Mouse (Mus musculus): ENCODE results near the gene Ube2g1. TPM values are rescaled to one million over a fixed set of nuclear protein-coding genes. Genes with fewer than 3 reads are reported as not detected.

Gene Ube2g1
- total and polyA plus RNA-seq, 3 experiments: 14.0 to 65.0 (median 53.8) TPM

DNA sequence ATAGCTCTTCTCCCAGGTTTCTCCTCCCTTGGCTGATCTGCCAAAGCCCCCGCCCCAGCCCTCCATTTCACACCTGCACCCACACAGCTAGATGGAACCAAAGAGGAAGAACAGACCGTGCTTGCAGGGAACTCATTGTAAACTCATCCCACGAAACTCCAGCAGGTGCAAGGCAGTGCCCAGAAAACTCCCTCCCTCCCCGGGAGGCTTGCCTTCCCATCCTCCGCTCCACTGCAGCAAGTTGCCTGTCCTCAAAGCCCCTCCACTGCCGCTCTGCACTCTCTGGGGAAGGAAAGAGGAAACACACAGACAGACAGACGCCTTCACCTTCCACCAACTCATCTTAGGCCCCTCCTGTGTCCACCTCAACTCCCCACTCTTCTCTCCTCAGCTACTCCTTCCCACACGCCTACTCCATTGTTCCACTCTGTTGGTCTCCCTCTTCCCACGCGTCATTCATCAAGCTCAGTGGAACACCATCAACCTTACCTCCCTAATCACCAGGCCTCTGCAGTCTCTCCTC lies 40.2 kb upstream of the Ube2g1 start:
- no peak for DNase-seq
- intact Hi-C loops (cut with DNase I): no loop called here
- H3K36me3 ChIP-seq (ENCODE audit: control insufficient read depth, insufficient read depth, low read length): no peaks in the 10 kb centered on the region
- H3K4me1 ChIP-seq (ENCODE audit: control insufficient read depth, insufficient read depth, low read length): peaks cover 3% of the 10 kb centered on the region
- H3K27me3 ChIP-seq (ENCODE audit: control insufficient read depth, insufficient read depth, low read length): no peaks in the 10 kb centered on the region
- no peaks in the 10 kb centered on the region for H3K79me2 ChIP-seq (replicated peaks; ENCODE audit: control insufficient read depth, insufficient read depth, low read length)
- WGBS: 46% methylated on average over 10 of the region's 10 CpGs
- no peak overlapping the region for H3K4me3 ChIP-seq
- no peak overlapping the region for H3K9ac ChIP-seq (ENCODE audit: low read depth, low read length)
- TF ChIP-seq POLR2A (IDR thresholded peaks at IDR 0.05; ENCODE audit: insufficient read depth, low read depth, low read length): no peak
- TF ChIP-seq CTCF (IDR thresholded peaks at IDR 0.05): no peak
- TF ChIP-seq EP300 (IDR thresholded peaks at IDR 0.05; ENCODE audit: insufficient read depth, low read depth, low read length): no peak
- no peak overlapping the region for H3K27ac ChIP-seq

DNA sequence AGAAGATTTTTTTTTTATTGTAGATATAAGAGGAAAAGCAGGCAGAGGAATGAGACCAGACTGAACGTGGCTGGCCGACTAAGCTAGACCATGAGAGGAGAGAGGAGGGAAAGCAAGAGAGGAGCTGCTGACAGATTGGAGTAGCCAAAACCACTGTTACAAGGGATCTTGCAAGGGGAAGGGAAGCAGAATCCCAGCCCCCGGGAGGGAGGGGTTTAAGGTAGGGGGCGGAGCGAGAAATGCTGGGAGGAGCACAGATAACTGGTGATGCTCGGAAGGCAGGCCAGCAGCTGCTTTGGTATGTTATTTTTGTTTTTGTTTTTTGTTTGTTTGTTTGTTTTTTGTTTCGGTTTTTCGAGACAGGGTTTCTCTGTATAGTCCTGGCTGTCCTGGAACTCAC lies 38.0 kb upstream of the Ube2g1 start:
- intact Hi-C loops (cut with DNase I): no loop called here
- peaks cover 3% of the 10 kb centered on the region for H3K4me1 ChIP-seq (ENCODE audit: control insufficient read depth, insufficient read depth, low read length)
- H3K79me2 ChIP-seq (replicated peaks; ENCODE audit: control insufficient read depth, insufficient read depth, low read length): no peaks in the 10 kb centered on the region
- TF ChIP-seq POLR2A (IDR thresholded peaks at IDR 0.05; ENCODE audit: insufficient read depth, low read depth, low read length): no peak
- no peak for TF ChIP-seq CTCF (IDR thresholded peaks at IDR 0.05)
- TF ChIP-seq EP300 (IDR thresholded peaks at IDR 0.05; ENCODE audit: insufficient read depth, low read depth, low read length): no peak
- no peaks in the 10 kb centered on the region for H3K36me3 ChIP-seq (ENCODE audit: control insufficient read depth, insufficient read depth, low read length)
- no peak overlapping the region for H3K4me3 ChIP-seq
- H3K27me3 ChIP-seq (ENCODE audit: control insufficient read depth, insufficient read depth, low read length): no peaks in the 10 kb centered on the region
- WGBS: 38% methylated on average over 8 of the region's 8 CpGs
- peak in 1 of 2 experiments; percentile 43 for DNase-seq
- no peak overlapping the region for H3K27ac ChIP-seq
- H3K9ac ChIP-seq (ENCODE audit: low read depth, low read length): no peak overlapping the region

DNA sequence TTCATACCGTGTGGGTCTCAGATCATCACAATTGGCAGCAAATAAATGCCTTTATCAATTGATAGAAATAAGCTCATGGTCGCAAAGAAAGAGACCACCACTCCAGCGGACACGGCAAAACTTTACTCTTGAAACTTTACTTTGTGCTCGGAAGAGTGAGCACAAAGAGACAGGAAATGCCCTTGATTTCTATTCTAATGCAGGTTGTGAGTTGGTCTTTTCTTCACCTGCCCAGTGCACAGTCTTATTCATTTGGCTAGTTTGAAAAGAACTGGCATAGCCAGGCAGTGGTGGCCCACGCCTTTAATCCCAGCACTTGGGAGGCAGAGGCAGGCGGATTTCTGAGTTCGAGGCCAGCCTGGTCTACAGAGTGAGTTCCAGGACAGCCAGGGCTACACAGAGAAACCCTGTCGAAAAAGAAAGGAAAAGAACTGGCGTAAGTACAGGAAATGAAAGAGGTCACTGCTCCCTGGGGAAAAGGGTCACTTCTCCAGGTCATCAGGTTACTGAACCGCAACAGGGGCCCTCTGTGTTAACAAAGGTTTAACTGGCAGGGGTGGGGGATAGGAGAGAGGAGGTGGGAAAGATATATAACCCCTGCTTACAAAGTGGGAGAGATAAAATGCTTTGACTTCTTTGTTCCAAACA lies 37.3 kb upstream of the Ube2g1 start:
- Histone ChIP-seq H3K27ac (no peak overlapping the region), H3K9ac (ENCODE audit: low read depth, low read length) (no peak overlapping the region), H3K79me2 (replicated peaks; ENCODE audit: control insufficient read depth, insufficient read depth, low read length) (no peaks in the 10 kb centered on the region), H3K27me3 (ENCODE audit: control insufficient read depth, insufficient read depth, low read length) (no peaks in the 10 kb centered on the region), H3K36me3 (ENCODE audit: control insufficient read depth, insufficient read depth, low read length) (no peaks in the 10 kb centered on the region), H3K4me1 (ENCODE audit: control insufficient read depth, insufficient read depth, low read length) (peaks cover 3% of the 10 kb centered on the region), H3K4me3 (no peak overlapping the region)
- WGBS: 69% methylated on average over 11 of the region's 11 CpGs
- TF ChIP-seq EP300 (IDR thresholded peaks at IDR 0.05; ENCODE audit: insufficient read depth, low read depth, low read length) (no peak), POLR2A (IDR thresholded peaks at IDR 0.05; ENCODE audit: insufficient read depth, low read depth, low read length) (no peak), CTCF (IDR thresholded peaks at IDR 0.05) (no peak)
- no peak for DNase-seq
- intact Hi-C loops (cut with DNase I): loop anchor here (1.0 to 10.0 kb wide), 2 partner anchors 155 to 435 kb away; no protein-coding TSS in a partner anchor

DNA sequence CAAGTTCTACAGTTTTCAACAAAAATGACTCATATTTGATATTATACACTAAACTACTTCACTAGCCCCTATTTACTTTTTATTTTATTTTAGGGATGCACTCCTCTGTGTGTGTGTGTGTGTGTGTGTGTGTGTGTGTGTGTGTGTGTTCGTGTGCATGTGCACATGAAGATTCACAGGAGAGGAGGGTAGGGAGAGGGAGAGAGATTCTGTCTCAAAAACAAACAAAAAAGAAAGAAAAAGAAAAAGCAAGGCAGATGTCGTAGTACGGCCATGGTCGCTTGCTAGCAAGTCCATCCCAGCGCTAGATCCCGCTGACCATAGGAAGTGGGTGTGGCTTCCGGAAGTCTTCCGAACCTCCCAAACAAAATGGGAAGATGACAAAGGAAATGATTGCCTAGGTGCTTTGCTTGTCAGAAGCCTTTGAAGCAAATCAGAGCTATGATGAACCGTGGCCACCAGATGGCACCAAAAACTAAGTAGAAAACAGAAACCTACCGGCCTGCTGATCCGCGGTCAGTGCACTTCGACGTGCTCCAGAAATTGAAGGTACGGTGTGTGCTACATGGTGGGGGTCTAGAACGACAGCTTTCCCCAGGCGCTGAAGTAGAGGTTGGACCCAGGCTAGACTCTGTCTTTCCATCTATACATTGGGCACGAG lies 36.6 kb upstream of the Ube2g1 start:
- no peak overlapping the region for H3K4me3 ChIP-seq
- TF ChIP-seq CTCF (IDR thresholded peaks at IDR 0.05) (peak; percentile 96), EP300 (IDR thresholded peaks at IDR 0.05; ENCODE audit: insufficient read depth, low read depth, low read length) (peak; percentile 79; the same call in 1 of the 2 replicates), POLR2A (IDR thresholded peaks at IDR 0.05; ENCODE audit: insufficient read depth, low read depth, low read length) (no peak)
- WGBS: 3% methylated on average over 18 of the region's 18 CpGs
- H3K27ac ChIP-seq: no peak overlapping the region
- H3K9ac ChIP-seq (ENCODE audit: low read depth, low read length): no peak overlapping the region
- H3K79me2 ChIP-seq (replicated peaks; ENCODE audit: control insufficient read depth, insufficient read depth, low read length): no peaks in the 10 kb centered on the region
- intact Hi-C loops (cut with DNase I): loop anchor here (1.0 to 10.0 kb wide), 2 partner anchors 154 to 434 kb away; no protein-coding TSS in a partner anchor
- H3K4me1 ChIP-seq (ENCODE audit: control insufficient read depth, insufficient read depth, low read length): peaks cover 3% of the 10 kb centered on the region
- peak; percentile 80 to 82 for DNase-seq
- no peaks in the 10 kb centered on the region for H3K36me3 ChIP-seq (ENCODE audit: control insufficient read depth, insufficient read depth, low read length)
- no peaks in the 10 kb centered on the region for H3K27me3 ChIP-seq (ENCODE audit: control insufficient read depth, insufficient read depth, low read length)

DNA sequence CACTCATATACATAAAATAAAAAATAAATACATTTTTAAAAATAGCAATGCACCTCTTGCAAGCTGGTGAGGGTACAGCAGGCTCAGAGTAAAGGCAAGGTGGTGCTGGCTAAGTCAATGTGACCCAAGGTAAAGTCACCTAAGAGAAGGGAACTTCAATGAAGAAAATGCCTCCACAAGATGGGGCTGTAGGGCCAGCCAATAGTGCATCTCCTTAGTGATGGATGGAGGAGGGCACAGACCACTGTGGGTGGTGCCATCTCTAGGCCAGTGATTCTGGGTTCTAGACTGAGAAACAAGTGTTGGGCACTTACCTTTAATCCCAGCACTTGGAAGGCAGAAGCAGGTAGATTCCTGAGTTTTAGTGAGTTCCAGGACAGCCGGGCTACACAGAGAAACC lies 33.3 kb upstream of the Ube2g1 start:
- H3K4me3 ChIP-seq: no peak overlapping the region
- H3K27me3 ChIP-seq (ENCODE audit: control insufficient read depth, insufficient read depth, low read length): no peaks in the 10 kb centered on the region
- intact Hi-C loops (cut with DNase I): loop anchor here (10.0 kb wide), 1 partner anchor 431 kb away; no protein-coding TSS in a partner anchor
- H3K27ac ChIP-seq: no peak overlapping the region
- no peaks in the 10 kb centered on the region for H3K36me3 ChIP-seq (ENCODE audit: control insufficient read depth, insufficient read depth, low read length)
- no peak overlapping the region for H3K9ac ChIP-seq (ENCODE audit: low read depth, low read length)
- 84% methylated on average over 1 of the region's 1 CpGs for WGBS
- H3K79me2 ChIP-seq (replicated peaks; ENCODE audit: control insufficient read depth, insufficient read depth, low read length): no peaks in the 10 kb centered on the region
- H3K4me1 ChIP-seq (ENCODE audit: control insufficient read depth, insufficient read depth, low read length): peaks cover 3% of the 10 kb centered on the region
- no peak for DNase-seq
- TF ChIP-seq POLR2A (IDR thresholded peaks at IDR 0.05; ENCODE audit: insufficient read depth, low read depth, low read length): no peak
- TF ChIP-seq CTCF (IDR thresholded peaks at IDR 0.05): peak; percentile 66

DNA sequence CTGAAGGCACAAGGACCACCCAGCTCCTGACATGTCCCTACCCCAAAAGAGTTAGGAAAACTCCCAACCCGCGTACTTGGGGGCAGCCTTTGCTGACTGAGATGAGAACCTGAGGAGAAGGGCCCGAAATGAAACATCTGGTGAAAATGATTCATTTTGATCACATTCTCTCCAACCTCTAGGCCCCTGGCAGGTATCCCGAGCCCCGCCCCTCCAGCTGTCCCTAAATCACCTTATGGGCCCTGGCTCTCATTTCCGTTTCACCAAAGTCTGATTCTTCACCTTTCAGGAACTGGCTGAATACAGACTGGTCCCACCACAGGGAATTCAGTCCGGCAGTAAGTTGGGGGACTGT lies 31.0 kb upstream of the Ube2g1 start:
- Histone ChIP-seq H3K4me1 (ENCODE audit: control insufficient read depth, insufficient read depth, low read length) (no peaks in the 10 kb centered on the region; the same call in 1 of the 2 replicates), H3K36me3 (ENCODE audit: control insufficient read depth, insufficient read depth, low read length) (no peaks in the 10 kb centered on the region), H3K27ac (no peak overlapping the region), H3K4me3 (peak overlapping the region; percentile 38), H3K9ac (ENCODE audit: low read depth, low read length) (no peak overlapping the region), H3K79me2 (replicated peaks; ENCODE audit: control insufficient read depth, insufficient read depth, low read length) (no peaks in the 10 kb centered on the region), H3K27me3 (ENCODE audit: control insufficient read depth, insufficient read depth, low read length) (no peaks in the 10 kb centered on the region)
- intact Hi-C loops (cut with DNase I): loop anchor here (10.0 kb wide), 1 partner anchor 429 kb away; no protein-coding TSS in a partner anchor
- TF ChIP-seq EP300 (IDR thresholded peaks at IDR 0.05; ENCODE audit: insufficient read depth, low read depth, low read length): no peak
- 37% methylated on average over 7 of the region's 7 CpGs for WGBS
- peak in 1 of 2 experiments; percentile 19 for DNase-seq

Measured in heart, adult 2 months (tissue).